Mouse (Mus musculus) intestine, embryonic 14.5 days (tissue): Measurements from ENCODE around the gene Zfp202. TPM values are rescaled to one million over a fixed set of nuclear protein-coding genes. Genes with fewer than 3 reads are reported as not detected.

Source experiments
- ATAC-seq: fragments of 200-750 bp; cut with Nextera tagmentation; replicated peaks from 2 replicates; pipeline ENCODE4 v1.8.0; 2017; ENCODE audit warnings: low read depth, moderate number of reproducible peaks, moderate TSS enrichment, moderate library complexity; ENCODE audit not compliant: low FRiP score, low TSS enrichment
- DNase-seq: peaks from one replicate; pipeline ENCODE4 v3.0.0-alpha.2; 2018; ENCODE audit warnings: low spot score
- H3K27ac ChIP-seq: fragments of 300-500 bp; sonication (generic); 2 replicates; pipeline ENCODE4 v1.5.1; 2014; ENCODE audit warnings: low read depth, mild to moderate bottlenecking, control low read depth
- H3K27me3 ChIP-seq: fragments of 300-500 bp; sonication (generic); replicated peaks from 2 replicates; pipeline ENCODE4 v1.6.1; 2014; ENCODE audit warnings: low read length, control low read depth; ENCODE audit not compliant: control insufficient read depth, insufficient read depth
- H3K36me3 ChIP-seq: fragments of 300-500 bp; sonication (generic); 2 replicates; pipeline ENCODE4 v1.6.1; 2014; ENCODE audit warnings: low read length, control low read depth; ENCODE audit not compliant: control insufficient read depth, insufficient read depth
- H3K4me1 ChIP-seq: fragments of 300-500 bp; sonication (generic); replicated peaks from 2 replicates; pipeline ENCODE4 v1.6.1; 2014; ENCODE audit warnings: low read length, control low read depth, mixed read lengths; ENCODE audit not compliant: control insufficient read depth, insufficient read depth
- H3K4me2 ChIP-seq: fragments of 300-500 bp; sonication (generic); 2 replicates; pipeline ENCODE4 v1.6.1; 2014; ENCODE audit warnings: low read length
- H3K4me3 ChIP-seq: fragments of 300-500 bp; sonication (generic); 2 replicates; pipeline ENCODE4 v1.5.1; 2014; ENCODE audit warnings: low read depth, low read length, control low read depth, mixed read lengths
- H3K9ac ChIP-seq: fragments of 300-500 bp; sonication (generic); 2 replicates; pipeline ENCODE4 v1.6.1; 2014; ENCODE audit warnings: mild to moderate bottlenecking, low read length
- H3K9me3 ChIP-seq: fragments of 300-500 bp; sonication (generic); 2 replicates; pipeline ENCODE4 v1.6.1; 2016; ENCODE audit warnings: low read length, control low read depth; ENCODE audit not compliant: control insufficient read depth
- WGBS: fragments of 180-500 bp; shearing (Covaris S2); extraction: QIAGEN DNeasy Blood & Tissue Kit; methylation state at CpG from one replicate; pipeline ENCODE4 v1.1.7; 2014; 5-methylcytosine and 5-hydroxymethylcytosine counted together
- polyA plus RNA-seq: library from polyadenylated mRNA; unstranded; fragments of >200 nt; fragmentation: Nextera tagmentation; extraction: Ambion mirVana; gene quantifications from 2 replicates; pipeline ENCODE4 v1.2.1, GENCODE M21; 2014

The Zfp202 gene
- polyA plus RNA-seq, 1 experiment from 2014 or later, result 5.0 TPM

- Histone ChIP-seq H3K9ac (no peak overlapping the region), H3K4me3 (no peak overlapping the region), H3K36me3 (no peaks in the 10 kb centered on the region), H3K4me1 (no peaks in the 10 kb centered on the region), H3K27ac (no peak overlapping the region), H3K27me3 (no peaks in the 10 kb centered on the region), H3K9me3 (no peaks in the 10 kb centered on the region), H3K4me2 (no peak overlapping the region)
- ATAC-seq (peak; percentile 58; the same call in 1 of the 2 replicates), DNase-seq (no peak)
- WGBS, result 64% methylated on average over 10 of the region's 10 CpGs
These were observed 42.3 kb downstream of the Zfp202 start for GRCm38 (mm10) chr9:40234233-40235072.

DNA sequence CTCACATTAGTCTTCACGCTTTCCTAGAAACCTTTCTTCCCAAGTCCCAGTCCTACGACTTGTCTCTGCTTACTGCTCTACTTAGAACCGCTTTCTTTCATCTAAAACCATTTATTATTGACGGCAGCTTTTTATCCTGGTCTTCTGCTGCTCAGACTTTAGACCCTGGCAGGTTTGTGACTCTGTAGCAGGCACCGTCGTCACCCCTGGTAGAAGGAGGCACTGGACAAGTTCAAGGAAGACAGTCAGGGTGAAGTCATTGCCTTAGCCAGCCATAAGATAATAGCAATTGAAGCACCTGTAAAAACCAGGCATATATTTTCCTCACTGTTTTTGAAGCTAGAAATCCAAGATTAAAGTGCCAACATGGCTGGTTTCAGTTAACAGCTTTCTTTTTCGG lies 43.1 kb downstream of the Zfp202 start:
- no peaks in the 10 kb centered on the region for H3K4me1 ChIP-seq
- ATAC-seq (no peak), DNase-seq (no peak)
- 83% methylated on average over 7 of the region's 7 CpGs for WGBS
- H3K9me3 ChIP-seq, result no peaks in the 10 kb centered on the region
- H3K36me3 ChIP-seq, result no peaks in the 10 kb centered on the region
- H3K4me3 ChIP-seq, result no peak overlapping the region
- peaks cover 4% of the 10 kb centered on the region; the same call in 1 of the 2 replicates for H3K27me3 ChIP-seq
- H3K27ac ChIP-seq, result no peak overlapping the region
- H3K4me2 ChIP-seq, result no peak overlapping the region
- H3K9ac ChIP-seq, result no peak overlapping the region

GRCm38 (mm10) chr9:40239749-40240148 lies 47.6 kb downstream of the Zfp202 start:
- WGBS, result 38% methylated on average over 4 of the region's 4 CpGs
- DNase-seq (no peak), ATAC-seq (no peak)
- Histone ChIP-seq H3K27me3 (peaks cover 4% of the 10 kb centered on the region; the same call in 1 of the 2 replicates), H3K36me3 (no peaks in the 10 kb centered on the region), H3K4me2 (no peak overlapping the region), H3K9me3 (no peaks in the 10 kb centered on the region), H3K4me1 (peaks cover 6% of the 10 kb centered on the region; the same call in 1 of the 2 replicates), H3K4me3 (no peak overlapping the region), H3K27ac (no peak overlapping the region), H3K9ac (no peak overlapping the region)

- ATAC-seq, result no peak
These were observed 48.2 kb downstream of the Zfp202 start for GRCm38 (mm10) chr9:40240311-40240710.

GRCm38 (mm10) chr9:40241223-40241801 lies 49.2 kb downstream of the Zfp202 start:
- peaks cover 8% of the 10 kb centered on the region; the same call in 1 of the 2 replicates for H3K4me1 ChIP-seq
- H3K36me3 ChIP-seq, result no peaks in the 10 kb centered on the region
- H3K9ac ChIP-seq, result peak overlapping the region; percentile 49
- H3K27ac ChIP-seq, result peak overlapping the region; percentile 47; the same call in 1 of the 2 replicates
- H3K4me3 ChIP-seq, result peak overlapping the region; percentile 44
- WGBS, result 2% methylated on average over 15 of the region's 15 CpGs
- no peaks in the 10 kb centered on the region for H3K9me3 ChIP-seq
- DNase-seq (peak; percentile 68), ATAC-seq (peak; percentile 63)
- H3K4me2 ChIP-seq, result peak overlapping the region; percentile 78
- peaks cover 4% of the 10 kb centered on the region; the same call in 1 of the 2 replicates for H3K27me3 ChIP-seq

More at GRCm38 (mm10) chr9:40240311-40240710, 48.2 kb downstream of the Zfp202 start:
- H3K36me3 ChIP-seq, result no peaks in the 10 kb centered on the region
- 19% methylated on average over 5 of the region's 5 CpGs for WGBS
- DNase-seq, result no peak
- H3K4me1 ChIP-seq, result peaks cover 8% of the 10 kb centered on the region; the same call in 1 of the 2 replicates
- no peak overlapping the region for H3K4me2 ChIP-seq
- no peaks in the 10 kb centered on the region for H3K9me3 ChIP-seq
- no peak overlapping the region for H3K4me3 ChIP-seq
- H3K9ac ChIP-seq, result no peak overlapping the region
- H3K27me3 ChIP-seq, result peaks cover 4% of the 10 kb centered on the region; the same call in 1 of the 2 replicates
- H3K27ac ChIP-seq, result no peak overlapping the region

DNA sequence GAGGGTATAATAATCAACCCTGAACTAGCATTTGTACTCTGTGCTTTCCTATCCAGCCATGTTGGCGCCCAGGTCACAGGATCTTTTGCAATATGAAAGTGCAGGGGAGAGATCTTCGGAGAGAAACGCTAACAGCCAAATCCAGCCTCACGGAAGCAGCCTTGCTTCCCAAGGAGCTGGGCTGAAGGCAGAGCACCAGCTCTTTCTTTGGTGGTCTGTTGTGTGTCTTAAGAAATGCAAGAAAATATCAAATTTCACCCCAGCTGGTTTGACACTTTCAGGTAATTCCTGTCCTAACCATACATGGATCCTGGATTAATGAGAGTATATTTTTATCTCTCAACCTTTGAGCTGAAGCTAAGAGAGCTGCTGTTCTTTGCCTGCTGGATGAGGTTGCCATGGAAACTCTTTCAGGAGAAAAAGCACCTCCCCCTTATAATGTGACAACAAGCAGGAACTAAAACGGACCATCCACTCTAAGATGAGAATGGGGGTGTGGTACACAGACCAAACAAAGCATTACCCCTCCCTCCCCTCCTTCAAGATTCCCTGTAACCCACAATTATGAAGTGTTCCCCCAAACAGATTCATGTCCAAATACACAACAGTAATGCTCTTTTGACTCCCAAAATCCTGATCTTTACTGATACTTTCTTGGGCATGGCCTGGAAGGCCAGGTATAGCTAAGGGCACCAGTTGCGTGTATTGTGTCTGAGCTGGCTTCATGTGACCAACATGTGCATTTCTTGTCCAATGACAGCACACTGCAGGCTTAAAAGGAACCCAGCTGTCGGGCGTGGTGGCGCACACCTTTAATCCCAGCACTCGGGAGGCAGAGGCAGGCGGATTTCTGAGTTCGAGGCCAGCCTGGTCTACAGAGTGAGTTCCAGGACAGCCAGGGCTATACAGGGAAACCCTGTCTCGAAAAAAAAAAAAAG lies 50.1 kb downstream of the Zfp202 start:
- Histone ChIP-seq H3K27ac (peak overlapping the region; percentile 47), H3K4me1 (peaks cover 8% of the 10 kb centered on the region; the same call in 1 of the 2 replicates), H3K9ac (peak overlapping the region; percentile 49), H3K9me3 (no peaks in the 10 kb centered on the region), H3K4me2 (peak overlapping the region; percentile 78), H3K4me3 (peak overlapping the region; percentile 44), H3K27me3 (peaks cover 4% of the 10 kb centered on the region; the same call in 1 of the 2 replicates), H3K36me3 (no peaks in the 10 kb centered on the region)
- WGBS, result 54% methylated on average over 13 of the region's 13 CpGs
- peak; percentile 37 for ATAC-seq
- DNase-seq, result peak; percentile 63

GRCm38 (mm10) chr9:40245466-40245865 lies 53.4 kb downstream of the Zfp202 start:
- WGBS, result 51% methylated on average over 9 of the region's 9 CpGs
- no peak overlapping the region for H3K4me2 ChIP-seq

More at GRCm38 (mm10) chr9:40245466-40245865, 53.4 kb downstream of the Zfp202 start:
- peaks cover 8% of the 10 kb centered on the region; the same call in 1 of the 2 replicates for H3K4me1 ChIP-seq
- H3K36me3 ChIP-seq, result no peaks in the 10 kb centered on the region
- no peak overlapping the region for H3K9ac ChIP-seq
- no peaks in the 10 kb centered on the region for H3K9me3 ChIP-seq
- no peak overlapping the region for H3K27ac ChIP-seq
- no peak for ATAC-seq
- H3K27me3 ChIP-seq, result no peaks in the 10 kb centered on the region
- H3K4me3 ChIP-seq, result no peak overlapping the region
- no peak for DNase-seq
